Mouse (Mus musculus) cerebellum, adult 2 months (tissue): ENCODE results near the gene Swap70. TPM values are rescaled to one million over a fixed set of nuclear protein-coding genes. Genes with fewer than 3 reads are reported as not detected.

ENCODE experiments used
- DNase-seq, 2 experiments: peaks; one replicate each; pipeline ENCODE4 v3.0.0; 2021
- H3K27ac ChIP-seq: fragments of 200-500 bp; 2 replicates; pipeline ENCODE4 v1.5.1; 2012; ENCODE audit warnings: low read length, control low read depth, inconsistent platforms; ENCODE audit not compliant: insufficient read depth
- H3K27me3 ChIP-seq: fragments of 200-500 bp; 2 replicates; pipeline ENCODE4 v1.6.1; 2012; ENCODE audit warnings: inconsistent platforms, mild to moderate bottlenecking, low read length, moderate library complexity; ENCODE audit not compliant: control insufficient read depth, insufficient read depth
- H3K4me1 ChIP-seq: fragments of 200-500 bp; 2 replicates; pipeline ENCODE4 v1.6.1; 2011; ENCODE audit warnings: low read length; ENCODE audit not compliant: control insufficient read depth, insufficient read depth
- H3K4me3 ChIP-seq: fragments of 200-500 bp; replicated peaks from 2 replicates; pipeline ENCODE3; 2011; ENCODE audit warnings: mild to moderate bottlenecking, low read depth, low read length, control low read depth; ENCODE audit not compliant: insufficient read depth
- CTCF ChIP-seq: fragments of 200-500 bp; IDR thresholded peaks from 2 replicates; pipeline ENCODE4 v1.5.1; 2011; ENCODE audit warnings: low read depth, mild to moderate bottlenecking, control low read depth, low read length, moderate library complexity, borderline replicate concordance; ENCODE audit not compliant: insufficient read depth
- POLR2A ChIP-seq: fragments of 200-500 bp; IDR thresholded peaks from 2 replicates; pipeline ENCODE4 v1.6.1; 2011; ENCODE audit warnings: low read length, control low read depth, borderline replicate concordance; ENCODE audit not compliant: insufficient read depth
- WGBS: fragments of 180-500 bp; shearing (Covaris S2); methylation state at CpG from one replicate; pipeline ENCODE4 v1.1.7; 2018; 5-methylcytosine and 5-hydroxymethylcytosine counted together
- polyA plus RNA-seq: library from polyadenylated mRNA; depleted of rRNA; stranded (reverse); fragments of >200 nt; gene quantifications from 2 replicates; pipeline ENCODE4 v1.2.3, GENCODE M21; 2012

The Swap70 gene
- polyA plus RNA-seq, 1 experiment: 5.4 TPM

GRCm38 (mm10) chr7:110257059-110257458 lies 35.5 kb downstream of the Swap70 start:
- 88% methylated on average over 2 of the region's 2 CpGs for WGBS
- TF ChIP-seq POLR2A: no peak
- TF ChIP-seq CTCF: no peak
- H3K4me1 ChIP-seq: no peaks in the 10 kb centered on the region
- no peaks in the 10 kb centered on the region for H3K27me3 ChIP-seq
- H3K4me3 ChIP-seq: no peak overlapping the region
- DNase-seq: no peak
- H3K27ac ChIP-seq: no peak overlapping the region

- WGBS: 86% methylated on average over 11 of the region's 11 CpGs
- TF ChIP-seq CTCF: no peak
- no peak for TF ChIP-seq POLR2A
- no peaks in the 10 kb centered on the region for H3K4me1 ChIP-seq
- DNase-seq: no peak
- no peak overlapping the region for H3K4me3 ChIP-seq
- H3K27me3 ChIP-seq: no peaks in the 10 kb centered on the region
- no peak overlapping the region for H3K27ac ChIP-seq
Observed at GRCm38 (mm10) chr7:110258196-110258950, 36.9 kb downstream of the Swap70 start.

- H3K4me1 ChIP-seq: no peaks in the 10 kb centered on the region
- DNase-seq: no peak
- TF ChIP-seq CTCF: no peak
- no peak for TF ChIP-seq POLR2A
- H3K27ac ChIP-seq: peak overlapping the region; percentile 21; the same call in 1 of the 2 replicates
- H3K4me3 ChIP-seq: no peak overlapping the region
- WGBS: 65% methylated on average over 4 of the region's 4 CpGs
- H3K27me3 ChIP-seq: no peaks in the 10 kb centered on the region
Observed at GRCm38 (mm10) chr7:110259966-110260711, 38.6 kb downstream of the Swap70 start.

- no peak for DNase-seq
- TF ChIP-seq POLR2A (no peak), CTCF (no peak)
- no peaks in the 10 kb centered on the region for H3K4me1 ChIP-seq
- no peaks in the 10 kb centered on the region for H3K27me3 ChIP-seq
- H3K27ac ChIP-seq: no peak overlapping the region
- no peak overlapping the region for H3K4me3 ChIP-seq
- WGBS: 86% methylated on average over 4 of the region's 4 CpGs
Observed at GRCm38 (mm10) chr7:110261807-110262206, 40.3 kb downstream of the Swap70 start.

GRCm38 (mm10) chr7:110262661-110263060 lies 41.1 kb downstream of the Swap70 start:
- H3K4me3 ChIP-seq: no peak overlapping the region
- H3K4me1 ChIP-seq: no peaks in the 10 kb centered on the region
- H3K27me3 ChIP-seq: no peaks in the 10 kb centered on the region
- DNase-seq: no peak
- no peak for TF ChIP-seq CTCF
- H3K27ac ChIP-seq: no peak overlapping the region
- 67% methylated on average over 1 of the region's 1 CpGs for WGBS

GRCm38 (mm10) chr7:110263474-110263873 lies 42.0 kb downstream of the Swap70 start:
- Histone ChIP-seq H3K27me3 (no peaks in the 10 kb centered on the region), H3K27ac (no peak overlapping the region), H3K4me1 (no peaks in the 10 kb centered on the region), H3K4me3 (no peak overlapping the region)
- WGBS: 84% methylated on average over 1 of the region's 1 CpGs
- no peak for TF ChIP-seq POLR2A
- TF ChIP-seq CTCF: no peak
- no peak for DNase-seq

GRCm38 (mm10) chr7:110265796-110266195 lies 44.3 kb downstream of the Swap70 start:
- TF ChIP-seq CTCF (peak; percentile 88), POLR2A (no peak)
- Histone ChIP-seq H3K4me1 (no peaks in the 10 kb centered on the region), H3K27me3 (no peaks in the 10 kb centered on the region), H3K27ac (no peak overlapping the region), H3K4me3 (no peak overlapping the region)
- 36% methylated on average over 7 of the region's 7 CpGs for WGBS
- DNase-seq: peak; percentile 54 to 74

GRCm38 (mm10) chr7:110267014-110267413 lies 45.5 kb downstream of the Swap70 start:
- Histone ChIP-seq H3K27me3 (no peaks in the 10 kb centered on the region), H3K4me1 (no peaks in the 10 kb centered on the region), H3K27ac (no peak overlapping the region), H3K4me3 (no peak overlapping the region)
- TF ChIP-seq POLR2A: no peak
- no peak for TF ChIP-seq CTCF
- no peak for DNase-seq
